Mouse (Mus musculus) hindbrain, embryonic 12.5 days (tissue): ENCODE results near the gene Cltb. TPM values are rescaled to one million over a fixed set of nuclear protein-coding genes. Genes with fewer than 3 reads are reported as not detected.
"Not testable (repeated sequence)": the region's sequence is repeated elsewhere in the genome, so short reads cannot be mapped to it uniquely, and the experiment has no call there.

Experiments
- ATAC-seq: fragments of 200-750 bp; cut with Nextera tagmentation; 2 replicates; pipeline ENCODE4 v1.8.0; 2017; ENCODE audit warnings: moderate TSS enrichment; ENCODE audit not compliant: low FRiP score
- H3K27ac ChIP-seq: fragments of 300-500 bp; sonication (generic); 2 replicates; pipeline ENCODE4 v1.5.1; 2016; ENCODE audit warnings: mild to moderate bottlenecking
- H3K27me3 ChIP-seq: fragments of 300-500 bp; sonication (generic); 2 replicates; pipeline ENCODE4 v1.6.1; 2016; ENCODE audit warnings: mild to moderate bottlenecking
- H3K36me3 ChIP-seq: fragments of 300-500 bp; sonication (generic); 2 replicates; pipeline ENCODE4 v1.6.1; 2016; ENCODE audit warnings: mild to moderate bottlenecking
- H3K4me1 ChIP-seq: fragments of 300-500 bp; sonication (generic); 2 replicates; pipeline ENCODE4 v1.6.1; 2016
- H3K4me2 ChIP-seq: fragments of 300-500 bp; sonication (generic); replicated peaks from 2 replicates; pipeline ENCODE4 v1.6.1; 2016; ENCODE audit warnings: mild to moderate bottlenecking
- H3K4me3 ChIP-seq: fragments of 300-500 bp; sonication (generic); 2 replicates; pipeline ENCODE4 v1.5.1; 2016; ENCODE audit warnings: mild to moderate bottlenecking
- H3K9ac ChIP-seq: fragments of 300-500 bp; sonication (generic); 2 replicates; pipeline ENCODE4 v1.6.1; 2016; ENCODE audit warnings: mild to moderate bottlenecking, moderate library complexity
- H3K9me3 ChIP-seq: fragments of 300-500 bp; sonication (generic); replicated peaks from 2 replicates; pipeline ENCODE4 v1.6.1; 2016; ENCODE audit warnings: mild to moderate bottlenecking
- WGBS: fragments of 180-500 bp; shearing (Covaris S2); methylation state at CpG from one replicate; pipeline ENCODE4 v1.1.7; 2016; 5-methylcytosine and 5-hydroxymethylcytosine counted together
- polyA plus RNA-seq: library from polyadenylated mRNA; unstranded; fragments of >200 nt; fragmentation: Nextera tagmentation; extraction: Ambion mirVana; gene quantifications from 2 replicates; pipeline ENCODE4 v1.2.1, GENCODE M21; 2016

The Cltb gene
- polyA plus RNA-seq: 54.4 and 58.2 TPM in 2 replicates

DNA sequence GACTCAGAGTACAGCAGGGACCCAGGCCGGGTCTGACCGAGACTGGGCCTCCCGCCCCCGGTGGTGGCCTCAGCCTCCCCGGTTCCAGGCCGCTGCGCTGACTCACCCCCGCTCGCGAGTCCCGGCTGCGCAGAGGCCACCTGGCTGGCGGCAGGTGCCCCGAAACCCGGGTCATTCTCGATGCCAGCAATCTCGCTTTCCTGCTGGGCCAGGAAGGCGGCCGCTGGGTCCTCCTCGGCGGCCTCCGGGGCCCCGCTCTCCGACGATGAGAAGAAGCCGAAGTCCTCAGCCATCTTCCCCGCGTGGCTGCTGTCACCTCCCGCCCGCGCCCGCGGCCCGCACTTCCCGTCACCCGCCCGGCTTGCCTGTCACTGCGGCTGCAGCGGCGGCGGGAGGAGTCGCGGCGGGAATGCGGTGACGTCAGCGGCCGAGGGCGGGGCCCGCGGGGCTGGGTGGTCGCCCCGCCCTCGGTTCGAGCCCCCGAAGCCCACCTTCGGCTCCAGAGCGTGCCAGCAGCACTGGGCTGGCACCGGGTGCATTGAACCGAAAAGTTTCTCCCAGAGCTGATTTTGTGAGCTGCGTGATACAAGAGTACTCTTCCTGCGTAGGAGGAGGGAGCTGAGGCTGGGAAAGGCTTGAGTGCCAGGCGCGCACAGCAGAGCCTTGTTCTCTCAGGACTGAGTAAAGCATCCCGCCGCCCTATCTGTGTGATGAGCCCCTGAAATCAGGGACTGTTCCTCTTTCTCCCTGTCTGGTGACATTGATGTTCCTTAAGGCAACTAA is at the start of gene Cltb:
Gene Cltb, minus strand, starts transcription at position 373 of the 783 bp plus-strand sequence.
- Histone ChIP-seq H3K4me3 (peak within 1 kb of the TSS; percentile 53), H3K4me1 (peaks cover 25% of the 10 kb centered on the region), H3K9me3 (no peaks in the 10 kb centered on the region), H3K36me3 (no peaks in the 10 kb centered on the region), H3K27ac (0 out of 2 replicates have a peak within 1 kb of the TSS, but pooled peaks have one; percentile 13), H3K9ac (peak within 1 kb of the TSS; percentile 72), H3K4me2 (peak within 1 kb of the TSS; percentile 83), H3K27me3 (no peaks in the 10 kb centered on the region)
- ATAC-seq: peak; percentile 71
- 2% methylated on average over 53 of the region's 66 CpGs for WGBS

DNA sequence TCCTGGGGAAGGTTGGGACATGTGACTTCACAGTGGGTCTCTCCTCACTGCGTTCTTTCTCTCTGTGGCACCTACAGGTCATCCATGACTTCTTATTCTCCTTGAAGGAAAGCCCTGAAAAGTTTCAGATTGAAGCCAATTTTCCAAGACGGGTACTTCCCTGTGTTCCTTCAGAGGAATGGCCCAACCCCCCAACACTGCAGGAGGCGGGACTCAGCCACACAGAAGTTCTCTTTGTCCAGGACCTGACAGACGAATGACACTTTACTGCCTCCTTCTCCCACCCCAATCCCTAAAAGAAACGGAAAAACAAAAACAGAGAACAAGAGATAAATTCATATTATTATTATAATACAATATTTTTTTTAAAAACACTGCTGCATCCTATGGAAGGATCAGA is 49.7 kb upstream of the Cltb start:
- no peaks in the 10 kb centered on the region for H3K27me3 ChIP-seq
- 46% methylated on average over 5 of the region's 5 CpGs for WGBS
- no peak overlapping the region for H3K4me2 ChIP-seq
- H3K36me3 ChIP-seq: peaks cover 71% of the 10 kb centered on the region
- H3K4me3 ChIP-seq: no peak overlapping the region
- no peak overlapping the region for H3K9ac ChIP-seq
- no peak overlapping the region for H3K27ac ChIP-seq
- H3K4me1 ChIP-seq: no peaks in the 10 kb centered on the region
- ATAC-seq: no peak
- H3K9me3 ChIP-seq: no peaks in the 10 kb centered on the region

DNA sequence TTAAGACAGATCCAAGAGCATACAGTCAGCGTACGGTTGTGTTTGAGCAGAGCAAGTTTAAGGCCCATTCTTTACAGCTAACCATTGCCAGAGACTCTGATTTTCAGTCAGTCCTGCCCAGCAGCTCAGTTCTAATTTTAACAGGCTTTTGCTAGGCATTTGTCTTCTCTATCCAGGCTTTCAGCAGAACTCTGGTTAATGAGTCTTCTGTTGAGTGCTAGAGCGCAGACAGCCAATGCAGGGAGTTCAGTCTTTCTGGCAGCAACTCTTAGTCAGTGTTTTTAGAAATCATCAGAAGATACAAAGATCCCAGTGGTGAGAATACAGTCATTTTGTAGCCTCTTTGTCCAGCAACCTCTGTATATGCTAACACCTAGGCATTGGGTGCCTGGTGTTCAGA is 39.3 kb upstream of the Cltb start:
- H3K9me3 ChIP-seq: no peaks in the 10 kb centered on the region
- no peak overlapping the region for H3K4me2 ChIP-seq
- no peak overlapping the region for H3K27ac ChIP-seq
- no peak overlapping the region for H3K9ac ChIP-seq
- ATAC-seq: no peak
- H3K4me3 ChIP-seq: no peak overlapping the region
- H3K27me3 ChIP-seq: no peaks in the 10 kb centered on the region
- peaks cover 92% of the 10 kb centered on the region for H3K36me3 ChIP-seq
- H3K4me1 ChIP-seq: no peaks in the 10 kb centered on the region
- 95% methylated on average over 3 of the region's 3 CpGs for WGBS

DNA sequence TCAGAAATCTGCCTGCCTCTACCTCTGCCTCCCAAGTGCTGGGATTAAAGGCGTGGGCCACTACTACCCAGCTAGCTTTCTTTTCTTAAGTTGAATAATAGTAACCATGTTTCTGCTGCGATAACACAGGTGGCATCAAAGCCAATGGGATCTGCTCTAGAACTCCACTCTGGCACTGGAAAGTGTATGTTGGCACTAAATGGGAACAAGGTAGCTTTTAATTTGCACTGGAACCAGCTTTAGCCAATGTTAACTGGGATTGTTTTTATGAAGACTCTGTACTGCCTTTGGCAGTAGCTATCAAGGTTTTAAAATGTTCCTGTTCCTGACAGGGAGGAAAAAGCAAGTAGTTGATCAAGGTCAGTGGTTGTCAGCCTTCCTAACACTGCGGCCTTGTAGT is 23.9 kb upstream of the Cltb start:
- Histone ChIP-seq H3K9ac (no peak overlapping the region), H3K27ac (no peak overlapping the region), H3K9me3 (no peaks in the 10 kb centered on the region), H3K4me2 (no peak overlapping the region), H3K4me3 (no peak overlapping the region), H3K36me3 (peaks cover 43% of the 10 kb centered on the region), H3K4me1 (no peaks in the 10 kb centered on the region), H3K27me3 (no peaks in the 10 kb centered on the region)
- ATAC-seq: no peak
- 97% methylated on average over 3 of the region's 3 CpGs for WGBS

DNA sequence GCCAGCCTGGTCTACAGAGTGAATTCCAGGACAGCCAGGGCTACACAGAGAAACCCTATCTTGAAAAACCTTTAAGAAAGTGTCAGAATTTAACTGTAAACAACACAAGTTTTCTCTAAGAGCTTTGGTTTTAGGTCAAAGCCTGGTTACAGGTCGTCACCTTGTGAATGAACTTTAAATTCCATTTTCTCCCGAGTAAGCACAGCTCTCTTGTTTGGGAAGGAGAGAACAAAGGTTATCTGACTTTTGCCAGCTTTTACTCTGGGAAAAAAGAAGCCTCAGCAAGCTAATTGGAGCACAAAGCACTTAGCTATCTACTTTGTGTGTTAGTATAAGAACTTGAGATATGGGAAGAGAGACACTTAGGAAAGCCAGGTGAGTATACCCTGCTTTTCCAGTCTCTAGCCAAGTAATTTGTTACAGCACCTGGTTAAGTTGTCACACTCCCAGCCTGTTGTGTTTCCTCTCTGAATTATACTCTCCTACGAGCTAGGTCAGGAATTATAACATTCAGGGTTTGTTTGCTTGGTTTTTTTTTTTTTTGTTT is 21.7 kb upstream of the Cltb start:
- Histone ChIP-seq H3K36me3 (peaks cover 28% of the 10 kb centered on the region), H3K9ac (no peak overlapping the region), H3K4me3 (no peak overlapping the region), H3K9me3 (no peaks in the 10 kb centered on the region), H3K27ac (no peak overlapping the region), H3K4me1 (no peaks in the 10 kb centered on the region), H3K4me2 (no peak overlapping the region), H3K27me3 (no peaks in the 10 kb centered on the region)
- no peak for ATAC-seq
- 73% methylated on average over 3 of the region's 3 CpGs for WGBS

DNA sequence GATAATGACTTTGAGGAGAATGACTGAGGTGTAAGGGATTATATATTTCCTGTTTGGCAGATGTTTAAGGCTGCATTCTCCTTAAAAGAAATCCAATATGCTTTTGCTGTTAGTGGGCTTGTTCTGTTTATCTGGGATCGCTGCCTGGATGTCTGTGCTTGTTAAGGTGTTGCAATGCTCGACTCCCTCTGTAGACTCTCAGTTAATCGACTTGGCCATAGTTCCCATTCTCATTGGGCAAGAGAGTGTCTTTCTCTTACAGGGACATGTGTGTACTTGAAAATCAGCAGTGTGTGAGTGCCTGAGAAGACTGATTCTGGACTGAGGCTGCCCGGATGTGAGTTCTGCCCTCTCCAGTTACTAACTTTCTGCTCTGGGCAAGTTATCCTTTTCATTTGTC is 18.0 kb upstream of the Cltb start:
- Histone ChIP-seq H3K27me3 (no peaks in the 10 kb centered on the region), H3K4me2 (no peak overlapping the region), H3K4me1 (peaks cover 6% of the 10 kb centered on the region; the same call in 1 of the 2 replicates), H3K9me3 (no peaks in the 10 kb centered on the region), H3K9ac (no peak overlapping the region), H3K36me3 (peaks cover 13% of the 10 kb centered on the region), H3K27ac (no peak overlapping the region), H3K4me3 (no peak overlapping the region)
- WGBS: 92% methylated on average over 4 of the region's 4 CpGs
- ATAC-seq: no peak

DNA sequence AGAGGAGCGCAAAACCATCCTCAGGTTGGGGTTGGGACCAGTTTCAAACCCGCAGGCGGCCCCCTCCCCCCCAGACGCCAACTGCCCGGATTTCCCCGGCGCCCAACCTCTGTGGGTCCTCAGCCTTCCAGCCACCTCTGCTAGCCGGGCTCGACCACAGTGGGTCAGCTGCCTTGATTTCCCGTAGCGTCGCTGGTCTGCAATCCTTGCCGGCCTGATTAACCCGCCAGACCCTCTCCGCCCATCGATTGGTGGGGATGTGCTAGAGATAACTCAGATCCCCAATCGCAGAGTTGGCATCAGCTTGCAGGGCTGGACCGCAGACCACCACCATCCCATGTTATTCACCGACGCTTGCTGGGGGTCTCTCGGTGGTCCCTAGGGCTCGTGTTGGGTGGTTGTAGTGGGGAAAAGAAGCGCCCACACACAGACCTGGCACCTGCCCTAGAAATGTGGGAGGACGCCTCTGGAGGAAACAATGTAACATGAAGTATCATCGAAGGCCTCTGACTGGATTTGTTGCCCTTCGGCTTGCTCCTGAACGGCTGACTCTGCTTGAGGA is 10.9 kb upstream of the Cltb start:
- H3K27ac ChIP-seq: peak overlapping the region; percentile 87
- H3K4me1 ChIP-seq: peaks cover 21% of the 10 kb centered on the region
- peak overlapping the region; percentile 80 for H3K4me2 ChIP-seq
- H3K27me3 ChIP-seq: no peaks in the 10 kb centered on the region; the same call in 1 of the 2 replicates
- peak; percentile 86 for ATAC-seq
- H3K4me3 ChIP-seq: peak overlapping the region; percentile 93
- H3K9ac ChIP-seq: peak overlapping the region; percentile 91
- H3K9me3 ChIP-seq: no peaks in the 10 kb centered on the region
- WGBS: 3% methylated on average over 27 of the region's 27 CpGs
- no peaks in the 10 kb centered on the region for H3K36me3 ChIP-seq

DNA sequence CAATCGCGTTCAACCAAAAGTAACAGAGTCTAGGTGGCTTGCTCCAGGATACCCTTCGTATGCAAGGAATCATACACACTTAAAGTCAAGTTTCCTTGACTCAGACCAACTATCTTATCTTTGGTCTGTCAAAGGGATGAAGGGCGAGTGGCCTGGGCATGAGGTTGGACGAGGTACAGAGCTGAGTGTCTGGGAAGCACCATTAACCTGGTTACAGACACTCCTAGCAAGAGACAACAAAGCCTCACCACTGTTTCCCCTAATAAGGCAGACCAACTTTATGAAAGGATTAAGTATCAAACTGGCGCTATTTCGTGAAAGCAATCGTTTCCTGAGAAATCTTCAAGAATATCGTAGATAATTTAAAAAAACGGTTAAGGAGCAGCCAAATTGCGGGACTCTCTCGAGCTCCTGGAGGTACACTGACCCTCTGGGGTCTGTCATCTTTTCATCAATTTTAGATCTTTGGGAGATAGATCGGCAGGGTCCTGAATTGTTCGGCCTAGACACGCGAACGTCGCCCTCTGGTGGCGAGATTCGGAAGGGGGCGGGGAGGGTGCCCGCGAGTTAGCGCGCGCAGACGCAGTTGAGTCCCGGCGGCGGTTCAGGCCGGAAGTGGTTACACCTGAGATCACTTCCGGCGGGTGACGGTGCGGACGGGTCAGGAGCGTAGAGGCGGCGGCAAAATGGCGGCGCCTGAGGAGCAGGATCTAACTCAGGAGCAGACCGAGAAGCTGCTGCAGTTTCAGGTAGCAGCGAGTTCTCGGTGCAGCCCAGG is 10.2 kb upstream of the Cltb start, which contains the start of gene Faf2:
Gene Faf2, plus strand, starts transcription at position 630 of the 778 bp plus-strand sequence.
- Histone ChIP-seq H3K4me2 (peak within 1 kb of the TSS; percentile 80), H3K27me3 (no peaks in the 10 kb centered on the region; the same call in 1 of the 2 replicates), H3K36me3 (no peaks in the 10 kb centered on the region), H3K27ac (peak within 1 kb of the TSS; percentile 87), H3K4me1 (peaks cover 21% of the 10 kb centered on the region), H3K9ac (peak within 1 kb of the TSS; percentile 91), H3K4me3 (peak within 1 kb of the TSS; percentile 93), H3K9me3 (no peaks in the 10 kb centered on the region)
- ATAC-seq: peak; percentile 98
- 13% methylated on average over 44 of the region's 44 CpGs for WGBS

DNA sequence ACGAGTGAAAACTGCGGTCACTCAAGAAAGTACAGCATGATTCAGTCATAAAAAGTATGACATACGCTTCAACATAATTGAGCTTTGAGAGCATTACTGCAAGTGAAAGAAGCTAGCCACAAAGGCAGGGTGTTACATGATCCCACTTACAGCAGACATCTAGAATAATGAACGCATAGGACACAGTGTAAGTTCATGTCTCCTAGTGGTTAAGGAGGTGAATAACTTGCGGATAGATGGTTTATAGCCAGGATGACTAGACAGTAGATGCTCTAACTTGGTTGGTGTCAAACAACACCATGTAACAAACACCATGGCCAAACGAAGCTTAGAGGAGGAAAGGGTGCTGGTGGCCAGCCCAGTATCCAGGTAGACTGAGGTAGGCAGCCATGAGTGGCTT is 5.9 kb upstream of the Cltb start:
- Histone ChIP-seq H3K9ac (no peak overlapping the region), H3K36me3 (no peaks in the 10 kb centered on the region), H3K27ac (no peak overlapping the region), H3K27me3 (no peaks in the 10 kb centered on the region; the same call in 1 of the 2 replicates), H3K9me3 (no peaks in the 10 kb centered on the region), H3K4me2 (no peak overlapping the region), H3K4me3 (no peak overlapping the region), H3K4me1 (no peaks in the 10 kb centered on the region)
- no peak for ATAC-seq
- WGBS: 73% methylated on average over 6 of the region's 6 CpGs

DNA sequence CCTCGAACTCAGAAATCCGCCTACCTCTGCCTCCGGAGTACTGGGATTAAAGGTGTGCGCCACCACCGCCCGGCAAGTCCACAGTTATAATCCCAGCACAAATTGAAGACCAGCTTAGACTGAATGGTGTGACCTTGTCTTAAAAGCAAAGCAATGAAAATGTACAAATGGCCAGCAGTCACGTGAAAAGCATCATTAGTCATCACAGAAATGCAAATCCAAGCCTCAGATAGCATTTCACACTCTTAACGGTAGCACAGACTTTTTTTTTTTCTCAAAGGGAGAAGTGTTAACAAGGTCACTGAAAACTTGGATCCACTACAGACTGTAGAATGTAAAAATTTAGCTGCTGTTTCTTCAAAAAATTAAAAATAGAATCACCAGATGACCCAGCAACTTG is 5.2 kb upstream of the Cltb start:
- Histone ChIP-seq H3K27me3 (no peaks in the 10 kb centered on the region; the same call in 1 of the 2 replicates), H3K4me3 (no peak overlapping the region), H3K9me3 (no peaks in the 10 kb centered on the region), H3K9ac (no peak overlapping the region), H3K27ac (no peak overlapping the region), H3K36me3 (no peaks in the 10 kb centered on the region), H3K4me1 (no peaks in the 10 kb centered on the region; the same call in 1 of the 2 replicates), H3K4me2 (no peak overlapping the region)
- 84% methylated on average over 8 of the region's 8 CpGs for WGBS
- ATAC-seq: no peak

DNA sequence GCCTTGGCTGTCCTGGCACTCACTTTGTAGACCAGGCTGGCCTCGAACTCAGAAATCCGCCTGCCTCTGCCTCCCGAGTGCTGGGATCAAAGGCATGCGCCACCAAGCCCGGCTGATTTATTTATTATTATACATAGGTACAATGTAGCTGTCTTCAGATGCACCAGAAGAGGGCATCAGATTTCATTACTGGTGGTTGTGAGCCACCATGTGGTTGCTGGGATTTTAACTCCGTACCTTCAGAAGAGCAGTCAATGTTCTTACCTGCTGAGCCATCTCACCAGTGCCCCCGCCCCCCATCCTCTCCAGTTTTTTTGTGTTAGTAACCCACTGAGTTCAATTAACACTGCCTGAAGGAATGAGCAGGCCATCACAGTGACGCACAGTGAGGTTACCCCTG is 2.0 kb upstream of the Cltb start:
- not testable (repeated sequence) for H3K4me3 ChIP-seq, H3K27me3 ChIP-seq, H3K27ac ChIP-seq, H3K9ac ChIP-seq, H3K36me3 ChIP-seq, H3K9me3 ChIP-seq, ATAC-seq, H3K4me2 ChIP-seq
- peaks cover 22% of the 10 kb centered on the region for H3K4me1 ChIP-seq
- 80% methylated on average over 8 of the region's 8 CpGs for WGBS

DNA sequence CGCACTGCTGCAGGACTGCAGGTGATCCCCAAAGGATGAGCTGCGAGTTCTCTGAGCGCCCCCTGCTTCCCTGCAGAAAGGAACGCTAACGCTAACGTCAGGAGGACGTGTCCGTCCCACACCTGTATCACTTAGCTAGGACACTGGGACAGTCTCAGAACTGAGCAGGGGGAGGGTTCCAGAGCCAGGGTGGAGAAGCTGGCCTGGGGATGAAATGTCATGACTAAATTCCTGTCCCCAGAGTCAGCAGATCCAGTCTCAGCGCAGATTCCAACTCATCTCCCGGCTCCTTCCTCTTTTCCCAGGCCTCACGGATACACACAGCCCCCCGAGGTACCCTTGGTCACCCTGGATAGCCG is 552 bp downstream of the Cltb start:
- 12% methylated on average over 13 of the region's 13 CpGs for WGBS
- H3K36me3 ChIP-seq: no peaks in the 10 kb centered on the region
- H3K4me3 ChIP-seq: peak overlapping the region; percentile 53
- H3K4me1 ChIP-seq: peaks cover 25% of the 10 kb centered on the region
- H3K9ac ChIP-seq: peak overlapping the region; percentile 72
- peak overlapping the region; percentile 83 for H3K4me2 ChIP-seq
- peak; percentile 36; the same call in 1 of the 2 replicates for ATAC-seq
- H3K27me3 ChIP-seq: no peaks in the 10 kb centered on the region
- no peaks in the 10 kb centered on the region for H3K9me3 ChIP-seq
- 0 out of 2 replicates have a peak overlapping the region, but pooled peaks have one; percentile 13 for H3K27ac ChIP-seq
